Mouse (Mus musculus) lung, adult 2 months (tissue): ENCODE results near the gene Dtx2.

Source experiments
- CTCF ChIP-seq: fragments of 200-500 bp; IDR thresholded peaks from 2 replicates; pipeline ENCODE4 v1.5.1; 2011; ENCODE audit warnings: mild to moderate bottlenecking, low read length, control low read depth; ENCODE audit not compliant: insufficient read depth
- POLR2A ChIP-seq: fragments of 200-500 bp; IDR thresholded peaks from 2 replicates; pipeline ENCODE4 v1.6.1; 2011; ENCODE audit warnings: low read depth, mild to moderate bottlenecking, control low read depth, low read length, borderline replicate concordance; ENCODE audit errors: extremely low read depth

GRCm38 (mm10) chr5:135975893-135976668 is 18.5 kb upstream of the Dtx2 start:
- TF ChIP-seq POLR2A (no peak), CTCF (no peak)
